ENCODE assay signal across 30 mouse cellular contexts in genomic region chr2:117313586-117314235, GRCm38 (mm10). TPM values are rescaled to one million over a fixed set of nuclear protein-coding genes. Genes with fewer than 3 reads are reported as not detected.
DNase-seq lines count a peak whose midpoint lies in the region; ATAC-seq and TF ChIP-seq lines count a peak whose summit lies in the region.
"Had no signal": no experiment of that assay in that cellular context is flagged by ENCODE, and none has a peak within 500 bp of the region (broad histone marks: within the 10 kb centered on the region; RNA-seq: fewer than 3 reads in every experiment).

No protein-coding gene starts in this region.

- H3K4me3 ChIP-seq in cortical plate, adult 2 months (ENCODE audit: insufficient read depth, low read length): no peak overlapping the region
- H3K4me3 ChIP-seq in embryonic facial prominence, embryonic 10.5 days: no peak overlapping the region
- H3K4me3 ChIP-seq: embryonic facial prominence, embryonic 13.5 days; erythroblast, embryonic 14.5 days; forebrain, embryonic 12.5 days; heart, embryonic 13.5 days; kidney, embryonic 15.5 days; limb, embryonic 12.5 days; megakaryocyte, embryonic 14.5 days; midbrain, embryonic 13.5 days had no signal

- H3K9me3 ChIP-seq in embryonic facial prominence, embryonic 10.5 days: peaks cover 7% of the 10 kb centered on the region; the same call in 1 of the 2 replicates
- H3K9me3 ChIP-seq: forebrain, embryonic 12.5 days; kidney, embryonic 15.5 days had no signal

- DNase-seq in frontal cortex, postnatal 14 days (ENCODE audit: low spot score in 2 of 2): no peak
- peak; percentile 76 for DNase-seq in CD4-positive, CD25-positive, alpha-beta regulatory T cell, adult 2 months (ENCODE audit: low read depth, low spot score)
- peak; percentile 52 for DNase-seq in retina, embryonic 14.5 days (ENCODE audit: low spot score)
- DNase-seq in ovary, postnatal 36 days (ENCODE audit: low spot score): no peak
- DNase-seq in embryonic facial prominence, embryonic 10.5 days (ENCODE audit: low spot score): no peak
- DNase-seq: adrenal gland, postnatal 36 days; cerebellum, adult 18-20 months; cerebellum, postnatal 14 days; gastrocnemius, postnatal 25 days; heart, adult 18-20 months; heart, postnatal 14 days; kidney, adult 11 months; kidney, postnatal 36 days; layer of hippocampus, adult 9-11 months; liver, postnatal 0 days; right cerebral cortex, adult 18-20 months; right cerebral cortex, postnatal 4 days; thymus, adult 18-20 months; thymus, postnatal 36 days had no signal

- TF ChIP-seq POLR2A in cortical plate, adult 2 months (IDR thresholded peaks at IDR 0.05; ENCODE audit: extremely low read depth, insufficient read depth, low read length): no peak

- H3K4me1 ChIP-seq in cortical plate, adult 2 months (ENCODE audit: control insufficient read depth, insufficient read depth, low read length): peaks cover 14% of the 10 kb centered on the region
- H3K4me1 ChIP-seq in embryonic facial prominence, embryonic 10.5 days: no peaks in the 10 kb centered on the region; the same call in 1 of the 2 replicates
- H3K4me1 ChIP-seq: heart, embryonic 13.5 days; kidney, embryonic 15.5 days; limb, embryonic 12.5 days; megakaryocyte, embryonic 14.5 days had no signal

- 93% methylated on average over 5 of the region's 5 CpGs for whole genome bisulfite sequencing in embryonic facial prominence, embryonic 10.5 days

- 0 out of 2 replicates have a peak overlapping the region, but pooled peaks have one; percentile 0 for H3K27ac ChIP-seq in cortical plate, adult 2 months (ENCODE audit: insufficient read depth, low read length)
- H3K27ac ChIP-seq in embryonic facial prominence, embryonic 10.5 days (replicated peaks): no peak overlapping the region
- H3K27ac ChIP-seq: embryonic facial prominence, embryonic 13.5 days; forebrain, embryonic 12.5 days; heart, embryonic 13.5 days; kidney, embryonic 15.5 days; limb, embryonic 12.5 days; midbrain, embryonic 13.5 days had no signal

- H3K36me3 ChIP-seq in embryonic facial prominence, embryonic 10.5 days (replicated peaks): no peaks in the 10 kb centered on the region
- H3K36me3 ChIP-seq: embryonic facial prominence, embryonic 13.5 days; forebrain, embryonic 12.5 days; heart, embryonic 13.5 days; kidney, embryonic 15.5 days; limb, embryonic 12.5 days; midbrain, embryonic 13.5 days had no signal

- TF ChIP-seq CTCF in cortical plate, adult 2 months (IDR thresholded peaks at IDR 0.05; ENCODE audit: extremely low read depth, insufficient read depth, low read length): no peak

- no peaks in the 10 kb centered on the region for H3K27me3 ChIP-seq in embryonic facial prominence, embryonic 10.5 days (replicated peaks; ENCODE audit: low read depth, poor library complexity, severe bottlenecking)
- H3K27me3 ChIP-seq: embryonic facial prominence, embryonic 13.5 days; forebrain, embryonic 12.5 days; heart, embryonic 13.5 days; kidney, embryonic 15.5 days; limb, embryonic 12.5 days; midbrain, embryonic 13.5 days had no signal

- ATAC-seq in frontal cortex, adult (ENCODE audit: low TSS enrichment): peak; percentile 51
- ATAC-seq: liver, postnatal 0 days; lung, postnatal 0 days; midbrain, embryonic 13.5 days had no signal

RNA-seq across cellular contexts. Expression of gene Rasgrp1, which starts 29.1 kb away (rescaled TPM):
- 194 and 204 TPM in 2 replicates for polyA plus RNA-seq in cortical plate, adult 2 months (2012; rRNA removed)
- polyA plus RNA-seq in embryonic facial prominence, embryonic 10.5 days (2016; fragmentation: Nextera tagmentation; extraction: Ambion mirVana): 0.47 and 0.55 TPM in 2 replicates
- polyA plus RNA-seq: erythroblast, embryonic 14.5 days had no signal

Comparison
In these comparisons a context has a peak if more than half of its experiments do, and no peak if none do; other contexts are left out.
1. DNase-seq: peak in CD4-positive, CD25-positive, alpha-beta regulatory T cell, adult 2 months (single experiment) and retina, embryonic 14.5 days (single experiment); none in frontal cortex, postnatal 14 days (0 of 2), ovary, postnatal 36 days (single experiment) and embryonic facial prominence, embryonic 10.5 days (single experiment).
2. RNA of gene Rasgrp1, which starts 29.1 kb away (polyA plus RNA-seq): 194 to 204 TPM in cortical plate, adult 2 months; 0.47 to 0.55 TPM in embryonic facial prominence, embryonic 10.5 days; every median in the first group is over 100 times any median in the second.